Mouse (Mus musculus) layer of hippocampus, postnatal 10 days (tissue): Measurements from ENCODE around the gene Cdhr3. TPM values are rescaled to one million over a fixed set of nuclear protein-coding genes. Genes with fewer than 3 reads are reported as not detected.

Experiments
- DNase-seq, 2 experiments: peaks; one replicate each; pipeline ENCODE4 v3.0.0; 2021; ENCODE audit warnings: low spot score in 2 of 2
- total RNA-seq, 2 experiments: library from RNA; stranded (reverse); gene quantifications; 2 replicates each; pipeline ENCODE4 v1.2.3; 2021

Cdhr3 gene
- total RNA-seq, 2 experiments from 2014 or later: 1.2 to 2.5 TPM

- DNase-seq: peak; percentile 70 to 85
Measured at GRCm38 (mm10) chr12:33035719-33036521, 56.8 kb downstream of the Cdhr3 start.

DNA sequence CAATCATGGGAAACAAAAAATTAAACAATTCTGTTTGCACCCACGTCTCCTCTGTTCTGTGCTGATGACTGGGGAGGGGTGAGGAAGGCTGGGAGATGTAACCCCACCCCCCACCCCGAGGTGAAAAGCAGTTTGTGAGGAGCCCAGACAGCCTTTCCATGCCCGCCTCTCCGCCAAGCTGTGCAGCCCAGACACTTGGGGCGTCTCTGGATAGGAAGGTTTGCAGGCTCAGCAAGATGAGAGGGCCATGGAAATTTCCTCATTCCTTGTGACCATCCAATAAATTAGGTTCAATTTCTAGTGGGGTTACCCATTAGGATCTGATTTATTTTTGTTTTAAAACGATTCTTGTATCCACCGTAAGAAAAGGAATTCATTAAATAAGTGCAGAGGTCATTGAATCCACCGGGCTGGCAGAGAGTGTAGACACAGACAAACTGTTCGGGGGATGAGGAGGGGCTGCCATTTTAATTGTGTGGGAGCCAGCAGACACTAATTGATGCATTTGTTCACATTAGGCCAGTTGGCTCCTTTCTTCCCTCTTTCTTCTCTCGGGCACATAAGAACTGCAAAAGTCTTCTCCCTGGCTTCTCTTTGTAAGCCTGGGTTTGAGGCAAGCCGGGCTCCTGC is 57.5 kb downstream of the Cdhr3 start:
- DNase-seq: no peak

DNA sequence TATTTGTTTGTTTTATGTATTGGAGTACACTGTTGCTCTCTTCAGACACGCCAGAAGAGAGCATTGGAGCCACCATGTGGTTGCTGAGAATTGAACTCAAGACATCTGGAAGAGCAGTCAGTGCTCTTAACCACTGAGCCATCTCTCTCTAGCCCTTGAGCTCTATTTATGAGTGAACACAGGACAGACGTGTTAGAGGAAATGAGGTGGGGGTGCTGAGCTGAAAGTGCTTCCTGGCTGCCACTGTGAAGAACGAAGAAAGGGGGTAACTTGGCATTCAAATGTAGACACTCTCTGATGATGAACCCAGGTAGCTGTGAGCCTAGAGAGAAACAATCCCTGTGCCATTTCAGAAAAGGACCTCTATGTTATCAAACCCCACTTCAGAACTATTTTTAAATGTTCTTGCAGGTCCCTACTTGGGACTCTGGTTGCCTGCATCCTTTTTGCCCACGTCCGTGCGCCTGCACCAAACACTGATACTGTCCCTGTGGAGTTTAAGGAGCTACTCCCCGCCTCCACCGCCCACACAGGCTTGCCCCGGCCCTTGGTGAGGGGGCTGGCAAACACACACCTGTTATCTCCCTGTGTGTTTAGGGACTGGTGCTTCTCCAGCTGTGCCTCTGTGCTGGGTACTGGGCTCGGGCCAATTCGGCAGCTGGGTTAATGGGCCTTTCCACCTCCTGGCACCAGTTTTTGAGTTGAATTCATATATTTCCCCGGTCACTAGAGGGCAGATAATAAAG is 58.2 kb downstream of the Cdhr3 start:
- no peak for DNase-seq

DNA sequence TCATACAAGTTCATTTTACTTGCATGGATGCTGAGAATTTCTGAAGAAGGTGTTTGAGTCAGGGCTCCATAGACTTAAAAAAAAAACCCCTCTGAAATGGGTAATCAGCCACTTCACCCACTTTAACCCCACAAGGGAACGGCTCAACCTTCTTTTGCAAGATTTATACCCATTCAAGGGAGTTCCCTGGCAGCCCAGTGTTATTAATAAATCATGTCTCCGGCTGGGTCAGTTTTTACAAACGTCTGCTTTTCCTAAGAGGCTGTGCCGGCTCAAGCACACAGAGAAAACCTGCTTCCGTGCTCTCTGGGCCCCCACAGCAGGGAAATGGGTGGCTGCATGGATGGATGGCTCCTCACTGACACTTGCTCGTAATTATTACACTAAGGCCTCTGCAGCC is 59.5 kb downstream of the Cdhr3 start:
- DNase-seq: no peak

DNA sequence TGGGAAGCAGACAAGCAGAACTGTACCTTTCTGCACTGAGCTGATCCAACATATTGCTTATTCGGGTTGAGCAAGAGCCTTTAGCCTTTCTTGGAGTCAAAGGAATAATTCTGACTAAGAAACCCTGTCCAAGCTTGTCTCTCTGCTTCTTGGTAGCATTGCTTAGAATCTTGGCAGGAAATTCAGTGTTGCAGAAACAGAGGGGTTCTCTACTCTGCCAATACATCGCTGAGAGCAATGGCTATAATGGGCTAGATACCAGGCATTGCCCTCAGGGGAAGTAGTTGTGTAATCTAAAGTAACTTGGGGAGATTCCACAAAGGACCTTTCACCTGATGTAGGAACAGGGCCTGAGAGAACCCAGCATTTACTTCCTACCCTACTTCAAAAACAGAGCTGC is 62.1 kb downstream of the Cdhr3 start:
- DNase-seq: no peak

DNA sequence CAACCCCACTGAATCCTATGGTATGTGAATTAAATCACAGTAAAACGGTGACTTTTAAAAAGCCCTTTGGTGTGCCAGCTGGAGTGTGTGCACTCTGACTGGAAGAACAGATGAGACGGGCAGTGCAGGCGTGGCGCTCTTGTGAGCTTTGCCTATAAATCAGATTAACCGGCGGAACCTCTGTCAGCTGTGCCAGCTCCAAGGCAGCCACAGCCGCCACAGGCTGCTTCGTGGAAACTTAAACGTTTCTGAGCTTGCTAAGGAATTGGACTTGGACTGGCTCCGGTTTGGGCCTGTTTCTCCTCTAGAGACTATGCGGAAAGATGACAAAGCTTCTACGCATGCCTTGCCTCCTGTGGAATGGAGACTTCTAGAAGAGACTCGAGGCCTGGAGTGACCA is 62.6 kb downstream of the Cdhr3 start:
- no peak for DNase-seq

- DNase-seq: no peak
Measured at GRCm38 (mm10) chr12:33028708-33029107, 64.0 kb downstream of the Cdhr3 start.

GRCm38 (mm10) chr12:33028109-33028691 is 64.5 kb downstream of the Cdhr3 start:
- DNase-seq: no peak

DNA sequence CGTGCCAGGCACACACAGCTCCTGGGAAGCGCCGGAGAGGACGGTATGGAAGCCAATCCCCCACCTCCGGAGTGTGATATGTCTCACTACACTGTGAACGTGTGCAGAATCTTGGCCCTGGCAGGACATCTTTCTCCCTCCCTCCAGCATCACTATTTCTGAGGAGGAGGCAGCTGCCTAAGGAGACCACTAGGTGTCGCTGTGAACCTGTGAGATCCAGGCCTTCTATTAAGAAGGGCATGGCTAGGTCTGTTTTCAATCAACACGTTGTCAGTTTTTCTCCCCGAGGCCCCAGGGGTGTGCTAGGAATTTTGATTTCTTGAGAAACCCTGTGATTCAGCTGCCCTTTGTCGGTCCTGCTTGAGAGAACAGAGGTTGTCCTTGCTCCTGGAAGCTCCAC is 65.6 kb downstream of the Cdhr3 start:
- peak; percentile 85 for DNase-seq

DNA sequence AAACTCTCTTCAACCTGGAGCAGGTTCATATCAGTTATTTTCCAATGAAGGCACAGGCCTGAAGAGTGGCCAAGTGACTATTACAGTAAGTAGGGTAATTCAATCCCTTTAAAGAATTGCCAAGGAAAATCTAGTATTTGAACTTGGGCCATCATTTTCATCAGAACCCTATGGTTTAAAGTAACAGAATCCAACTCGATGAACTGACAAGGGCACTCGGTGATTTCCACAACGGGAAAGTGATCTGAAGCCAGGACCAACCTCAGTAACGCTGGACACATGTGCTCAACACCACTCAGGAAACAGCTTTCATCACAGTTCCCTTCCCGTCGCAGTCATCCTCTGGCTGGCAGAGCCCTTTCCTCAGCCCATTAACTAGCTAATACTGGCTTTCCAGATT is 68.2 kb downstream of the Cdhr3 start:
- DNase-seq: no peak

DNA sequence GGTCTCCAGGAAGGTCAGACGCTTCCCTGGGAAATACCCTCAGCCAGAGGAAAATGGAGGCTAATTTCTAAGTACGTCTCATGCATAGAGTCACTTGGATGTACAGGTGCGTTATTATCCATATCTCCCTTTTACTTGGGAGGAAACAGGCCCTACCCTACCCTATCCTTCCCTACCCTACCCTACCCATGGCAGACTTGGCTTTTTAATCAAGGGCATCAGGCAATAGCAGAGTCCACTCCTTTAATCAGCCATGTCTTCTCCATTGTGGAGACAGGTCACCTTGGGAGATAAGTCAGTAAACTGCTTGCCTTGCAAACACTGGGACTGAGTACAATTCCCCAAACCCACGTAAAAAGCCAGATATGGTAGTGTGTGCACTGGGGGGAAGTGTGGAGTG is 70.9 kb downstream of the Cdhr3 start:
- no peak for DNase-seq

DNA sequence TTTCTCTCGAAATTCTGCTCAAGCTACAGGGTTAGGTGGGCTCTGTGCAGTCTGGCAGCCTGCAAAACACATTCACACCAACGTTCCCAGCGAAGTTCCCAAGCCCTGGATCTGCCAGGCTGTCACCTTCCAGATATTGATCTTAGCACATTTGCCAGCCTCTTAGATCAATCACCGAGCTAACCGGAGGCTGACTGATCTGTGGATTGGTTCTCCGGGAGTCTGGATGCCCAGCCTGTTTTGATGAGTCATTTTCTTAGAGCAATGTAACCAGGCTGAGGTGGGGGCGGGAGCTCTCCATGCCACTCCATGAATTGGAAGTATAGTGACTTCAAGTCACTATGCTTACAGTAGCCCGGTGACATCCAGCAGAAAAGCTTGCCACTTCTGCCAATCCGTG is 71.5 kb downstream of the Cdhr3 start:
- DNase-seq: no peak

- no peak for DNase-seq
Measured at GRCm38 (mm10) chr12:33020011-33020410, 72.7 kb downstream of the Cdhr3 start.

- no peak for DNase-seq
Measured at GRCm38 (mm10) chr12:33018601-33019000, 74.1 kb downstream of the Cdhr3 start.

DNA sequence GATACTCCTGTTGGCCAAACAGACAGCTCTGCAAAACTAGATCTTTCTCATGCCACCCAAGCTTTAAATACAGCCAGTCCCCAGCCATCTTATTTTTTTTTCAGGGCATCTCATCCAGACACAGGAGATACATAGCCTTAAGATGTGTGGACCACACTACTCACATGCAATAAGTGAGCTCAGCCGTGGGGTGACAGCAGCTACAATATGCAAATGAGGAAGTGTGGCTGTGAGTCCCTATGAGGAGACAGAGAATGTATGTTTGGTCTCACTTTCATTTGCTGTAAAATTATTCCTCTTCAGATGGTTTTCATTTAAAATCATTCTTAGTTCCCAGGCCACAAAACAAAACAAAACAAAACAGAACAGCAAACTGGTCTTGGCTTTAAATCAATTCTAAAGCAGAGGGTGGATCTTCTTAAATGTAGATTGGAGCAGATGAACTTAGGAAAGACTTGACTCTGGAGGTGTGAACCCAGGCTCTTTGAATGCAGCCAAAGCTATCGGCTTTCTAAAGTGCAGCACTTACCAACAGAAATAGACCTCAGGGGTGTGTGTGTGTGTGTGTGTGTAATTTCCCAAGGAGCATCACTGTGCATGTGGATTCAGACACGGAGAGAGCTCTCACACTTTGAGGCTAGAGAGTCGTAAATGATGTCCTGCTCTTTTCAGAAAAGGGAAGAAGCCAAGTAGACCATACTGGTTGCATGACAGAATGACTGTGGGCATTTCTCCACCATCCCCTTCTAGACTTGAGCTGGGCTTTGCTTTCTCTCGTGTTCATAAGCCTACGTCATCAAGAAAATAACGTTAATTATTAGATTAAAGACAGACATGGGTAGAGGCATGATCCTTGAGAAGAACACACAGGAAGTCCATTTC is 75.6 kb downstream of the Cdhr3 start:
- no peak for DNase-seq

DNA sequence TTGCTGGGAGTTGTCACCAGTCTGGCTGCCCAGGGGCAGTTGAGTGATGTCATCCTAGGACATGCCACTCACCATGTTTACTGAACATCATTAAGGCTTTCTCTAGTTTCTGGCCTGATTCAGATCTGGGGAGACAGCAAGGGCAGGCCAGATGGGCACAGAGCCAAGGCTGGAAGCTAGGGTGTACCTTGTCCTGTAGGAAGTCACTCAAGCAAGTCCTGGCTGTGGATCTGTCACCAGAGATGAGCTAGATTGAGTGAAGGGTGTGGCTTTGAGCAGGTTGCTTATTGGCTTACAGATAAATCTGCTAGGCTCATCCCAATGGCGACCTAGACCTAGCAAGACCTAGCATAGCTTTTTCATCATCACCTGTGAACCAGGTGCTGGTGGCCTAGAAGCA is 77.6 kb downstream of the Cdhr3 start:
- no peak for DNase-seq

GRCm38 (mm10) chr12:33014050-33014796 is 78.5 kb downstream of the Cdhr3 start:
- no peak for DNase-seq

- DNase-seq: peak in 1 of 2 experiments; percentile 58
Measured at GRCm38 (mm10) chr12:33010026-33010425, 82.6 kb downstream of the Cdhr3 start.

- no peak for DNase-seq
Measured at GRCm38 (mm10) chr12:33009206-33009966, 83.3 kb downstream of the Cdhr3 start.
